Mouse (Mus musculus) MEL (cell line): Measurements from ENCODE around the gene Sh2d6. TPM values are rescaled to one million over a fixed set of nuclear protein-coding genes. Genes with fewer than 3 reads are reported as not detected.

Source experiments
- DNase-seq: peaks from one replicate; pipeline ENCODE4 v3.0.0; 2011; ENCODE audit warnings: low read depth, low spot score
- H3K27ac ChIP-seq: 2 replicates; pipeline ENCODE4 v1.5.1; 2012; ENCODE audit warnings: low read depth, mild to moderate bottlenecking, control low read depth, low read length, moderate library complexity; ENCODE audit not compliant: control insufficient read depth
- H3K27me3 ChIP-seq, 2 experiments: fragments of 150-350 bp in 1 of 2; sonication (generic) in 1 of 2; 2 replicates each; pipeline ENCODE4 v1.6.1; 2012; ENCODE audit warnings: low read length in 2 of 2, mild to moderate bottlenecking in 2 of 2, improper control_type of control experiment in 1 of 2, moderate library complexity in 1 of 2; ENCODE audit not compliant: insufficient read depth in 2 of 2, control insufficient read depth in 1 of 2
- H3K36me3 ChIP-seq, 2 experiments: 2 replicates each; pipeline ENCODE4 v1.6.1; 2012 to 2014; ENCODE audit warnings: low read length in 2 of 2, improper control_type of control experiment in 1 of 2, inconsistent platforms in 1 of 2, mild to moderate bottlenecking in 1 of 2; ENCODE audit not compliant: insufficient read depth in 2 of 2, control insufficient read depth in 1 of 2
- H3K4me1 ChIP-seq, 2 experiments: fragments of 150-350 bp in 1 of 2; sonication (generic) in 1 of 2; 2 replicates each; pipeline ENCODE4 v1.6.1; 2012; ENCODE audit warnings: low read length in 2 of 2, improper control_type of control experiment in 1 of 2, mild to moderate bottlenecking in 1 of 2; ENCODE audit not compliant: insufficient read depth in 2 of 2, control insufficient read depth in 1 of 2
- H3K4me3 ChIP-seq, 2 experiments: fragments of 150-350 bp in 1 of 2; sonication (generic) in 1 of 2; 2 replicates each; pipeline ENCODE4 v1.5.1; 2012; ENCODE audit warnings: low read depth in 2 of 2, low read length in 2 of 2, mild to moderate bottlenecking in 2 of 2, moderate library complexity in 2 of 2, control low read depth in 1 of 2, improper control_type of control experiment in 1 of 2; ENCODE audit not compliant: control insufficient read depth in 1 of 2, insufficient read depth in 1 of 2
- H3K79me2 ChIP-seq: 2 replicates; pipeline ENCODE4 v1.6.1; 2012; ENCODE audit warnings: mild to moderate bottlenecking, low read length, moderate library complexity; ENCODE audit not compliant: control insufficient read depth, poor library complexity, insufficient read depth
- H3K9ac ChIP-seq: 2 replicates; pipeline ENCODE4 v1.6.1; 2012; ENCODE audit warnings: low read depth, mild to moderate bottlenecking, control low read depth, low read length, moderate library complexity; ENCODE audit not compliant: control insufficient read depth, poor library complexity, severe bottlenecking
- H3K9me3 ChIP-seq: fragments of 150-350 bp; sonication (generic); replicated peaks from 2 replicates; pipeline ENCODE4 v1.6.1; 2012; ENCODE audit warnings: mild to moderate bottlenecking, low read length, improper control_type of control experiment, moderate library complexity; ENCODE audit not compliant: insufficient read depth
- CHD1 ChIP-seq: IDR thresholded peaks from 2 replicates; pipeline ENCODE4 v1.6.1; 2012; ENCODE audit warnings: low read depth, mild to moderate bottlenecking, inconsistent platforms, low read length, improper control_type of control experiment
- CHD2 ChIP-seq: IDR thresholded peaks from 2 replicates; pipeline ENCODE4 v1.6.1; 2011; ENCODE audit warnings: low read length, improper control_type of control experiment
- CTCF ChIP-seq, 3 experiments: IDR thresholded peaks in 2 of 3; conservative IDR thresholded peaks in 1 of 3; 2 replicates each; pipeline ENCODE4 v1.5.1; 2011 to 2012; ENCODE audit warnings: low read length in 3 of 3, low read depth in 2 of 3, mild to moderate bottlenecking in 2 of 3, improper control_type of control experiment in 1 of 3, inconsistent platforms in 1 of 3, mixed read lengths in 1 of 3, moderate library complexity in 1 of 3; ENCODE audit not compliant: control insufficient read depth in 1 of 3, insufficient read depth in 1 of 3, poor library complexity in 1 of 3, severe bottlenecking in 1 of 3
- ELF1 ChIP-seq: IDR thresholded peaks from 2 replicates; pipeline ENCODE4 v1.6.1; 2014; ENCODE audit warnings: low read depth, mild to moderate bottlenecking, inconsistent platforms, low read length, improper control_type of control experiment, moderate library complexity
- EP300 ChIP-seq, 2 experiments: IDR thresholded peaks; 2 replicates each; pipeline ENCODE4 v1.6.1; 2011; ENCODE audit warnings: improper control_type of control experiment in 2 of 2, low read length in 2 of 2, low read depth in 1 of 2, mild to moderate bottlenecking in 1 of 2
- ETS1 ChIP-seq: IDR thresholded peaks from 2 replicates; pipeline ENCODE4 v1.6.1; 2012; ENCODE audit warnings: low read depth, mild to moderate bottlenecking, inconsistent platforms, low read length, improper control_type of control experiment, moderate library complexity
- HCFC1 ChIP-seq: IDR thresholded peaks from 2 replicates; pipeline ENCODE4 v1.6.1; 2012; ENCODE audit warnings: low read depth, mild to moderate bottlenecking, inconsistent platforms, low read length, improper control_type of control experiment, moderate library complexity
- JUND ChIP-seq: IDR thresholded peaks from 2 replicates; pipeline ENCODE4 v1.6.1; 2011; ENCODE audit warnings: low read depth, mild to moderate bottlenecking, improper control_type of control experiment, low read length
- KAT2A ChIP-seq: conservative IDR thresholded peaks from 2 replicates; pipeline ENCODE4 v1.6.1; 2012; ENCODE audit warnings: low read depth, low read length, improper control_type of control experiment, inconsistent platforms
- MAZ ChIP-seq: IDR thresholded peaks from 2 replicates; pipeline ENCODE4 v1.6.1; 2012; ENCODE audit warnings: low read depth, mild to moderate bottlenecking, inconsistent platforms, low read length, improper control_type of control experiment
- MEF2A ChIP-seq: IDR thresholded peaks from 2 replicates; pipeline ENCODE4 v1.6.1; 2014; ENCODE audit warnings: low read depth, mild to moderate bottlenecking, inconsistent platforms, low read length, improper control_type of control experiment; ENCODE audit not compliant: poor library complexity, insufficient replicate concordance, severe bottlenecking; ENCODE audit errors: extremely low read depth
- MXI1 ChIP-seq: IDR thresholded peaks from 2 replicates; pipeline ENCODE4 v1.6.1; 2011; ENCODE audit warnings: mild to moderate bottlenecking, low read depth, low read length, improper control_type of control experiment
- MYB ChIP-seq: IDR thresholded peaks from 2 replicates; pipeline ENCODE4 v1.6.1; 2011; ENCODE audit warnings: mild to moderate bottlenecking, low read depth, low read length, improper control_type of control experiment
- MYC ChIP-seq: IDR thresholded peaks from 2 replicates; pipeline ENCODE4 v1.6.1; 2011; ENCODE audit warnings: low read depth, mild to moderate bottlenecking, low read length, improper control_type of control experiment, moderate library complexity
- NRF1 ChIP-seq: IDR thresholded peaks from 2 replicates; pipeline ENCODE4 v1.6.1; 2014; ENCODE audit warnings: low read depth, mild to moderate bottlenecking, inconsistent platforms, low read length, improper control_type of control experiment, moderate library complexity; ENCODE audit not compliant: poor library complexity, insufficient read depth, severe bottlenecking
- RAD21 ChIP-seq: IDR thresholded peaks from 2 replicates; pipeline ENCODE4 v1.6.1; 2011; ENCODE audit warnings: mild to moderate bottlenecking, low read depth, low read length, improper control_type of control experiment
- RCOR1 ChIP-seq: IDR thresholded peaks from 2 replicates; pipeline ENCODE4 v1.6.1; 2012; ENCODE audit warnings: low read depth, mild to moderate bottlenecking, inconsistent platforms, low read length, improper control_type of control experiment
- SIN3A ChIP-seq: IDR thresholded peaks from 2 replicates; pipeline ENCODE4 v1.6.1; 2012; ENCODE audit warnings: low read length, improper control_type of control experiment, inconsistent platforms
- SMC3 ChIP-seq: IDR thresholded peaks from 2 replicates; pipeline ENCODE4 v1.6.1; 2011; ENCODE audit warnings: low read depth, low read length, improper control_type of control experiment
- TAL1 ChIP-seq: IDR thresholded peaks from 2 replicates; pipeline ENCODE4 v1.6.1; 2012; ENCODE audit warnings: mild to moderate bottlenecking, inconsistent platforms, low read length, moderate library complexity, mixed read lengths
- TBP ChIP-seq: IDR thresholded peaks from 2 replicates; pipeline ENCODE4 v1.8.0; 2011; ENCODE audit warnings: low read depth, low read length, improper control_type of control experiment
- ZC3H11A ChIP-seq: IDR thresholded peaks from 2 replicates; pipeline ENCODE4 v1.6.1; 2012; ENCODE audit warnings: low read depth, mild to moderate bottlenecking, inconsistent platforms, low read length, improper control_type of control experiment
- ZKSCAN1 ChIP-seq: IDR thresholded peaks from 2 replicates; pipeline ENCODE4 v1.6.1; 2012; ENCODE audit warnings: low read depth, mild to moderate bottlenecking, inconsistent platforms, low read length, improper control_type of control experiment, moderate library complexity
- ZMIZ1 ChIP-seq: IDR thresholded peaks from 2 replicates; pipeline ENCODE4 v1.6.1; 2012; ENCODE audit warnings: low read depth, mild to moderate bottlenecking, inconsistent platforms, low read length, improper control_type of control experiment, moderate library complexity
- ZNF384 ChIP-seq: IDR thresholded peaks from 2 replicates; pipeline ENCODE4 v1.6.1; 2012; ENCODE audit warnings: low read depth, mild to moderate bottlenecking, inconsistent platforms, low read length, improper control_type of control experiment
- polyA plus RNA-seq, 2 experiments: library from polyadenylated mRNA; stranded (reverse) in 1 of 2; unstranded in 1 of 2; fragments of >175 nt in 1 of 2; fragments of >200 nt in 1 of 2; gene quantifications; 2 replicates each; pipeline versions ENCODE4 v1.2.1 to v1.2.4; 2012; ENCODE audit warnings: low replicate concordance in 2 of 2, low read depth in 1 of 2; ENCODE audit not compliant: insufficient read length in 2 of 2, insufficient read depth in 1 of 2, missing spikeins in 1 of 2
- total RNA-seq: library from RNA; depleted of rRNA; stranded (reverse); fragments of 300-350 nt; gene quantifications from 2 replicates; pipeline ENCODE4 v1.2.3, GENCODE M21; 2012

Gene Sh2d6
- total and polyA plus RNA-seq, 3 experiments = 0.17 TPM; not detected in 2

- H3K36me3 ChIP-seq = no peaks in the 10 kb centered on the region
- no peak for TF ChIP-seq MYC
- TF ChIP-seq RAD21 = peak; percentile 23
- TF ChIP-seq KAT2A = no peak
- TF ChIP-seq JUND = no peak
- peak; percentile 23; the same call in 1 of the 2 replicates for TF ChIP-seq SMC3
- no peak for TF ChIP-seq MXI1
- TF ChIP-seq CTCF (IDR thresholded peaks at IDR 0.05 in 2 of 3, conservative IDR thresholded peaks at IDR 0.05 in 1 of 3; ENCODE audit: control insufficient read depth in 1 of 3, insufficient read depth in 1 of 3, low read depth in 2 of 3, low read length in 3 of 3, poor library complexity in 1 of 3, severe bottlenecking in 1 of 3) = peak in 2 of 3 experiments; percentile 29 to 38; a peak in 4 of 6 replicates
- H3K9ac ChIP-seq = no peak overlapping the region
- no peak overlapping the region for H3K27ac ChIP-seq
- no peaks in the 10 kb centered on the region for H3K27me3 ChIP-seq
- DNase-seq = no peak
- no peaks in the 10 kb centered on the region for H3K79me2 ChIP-seq
- no peaks in the 10 kb centered on the region for H3K4me1 ChIP-seq
- H3K9me3 ChIP-seq = no peaks in the 10 kb centered on the region
- no peak overlapping the region for H3K4me3 ChIP-seq
Measured at GRCm38 (mm10) chr6:72567508-72567907, 46.0 kb upstream of the Sh2d6 start.

GRCm38 (mm10) chr6:72566044-72566443 is 44.5 kb upstream of the Sh2d6 start:
- H3K4me3 ChIP-seq = no peak overlapping the region
- H3K27me3 ChIP-seq = no peaks in the 10 kb centered on the region
- H3K36me3 ChIP-seq = peaks cover 0 to 4% of the 10 kb centered on the region in 2 experiments; a peak in 2 of 4 replicates
- TF ChIP-seq ZC3H11A (peak; percentile 96), MAZ (peak; percentile 40; the same call in 1 of the 2 replicates), RCOR1 (no peak), EP300 (IDR thresholded peaks at IDR 0.05; ENCODE audit: low read depth in 1 of 2, low read length in 2 of 2) (no peak), ZKSCAN1 (no peak), CHD1 (no peak), TBP (no peak), SMC3 (peak; percentile 97), RAD21 (peak; percentile 95), ELF1 (peak; percentile 56; the same call in 1 of the 2 replicates), MYB (no peak), CTCF (IDR thresholded peaks at IDR 0.05 in 2 of 3, conservative IDR thresholded peaks at IDR 0.05 in 1 of 3; ENCODE audit: control insufficient read depth in 1 of 3, insufficient read depth in 1 of 3, low read depth in 2 of 3, low read length in 3 of 3, poor library complexity in 1 of 3, severe bottlenecking in 1 of 3) (peak; percentile 75 to 98 (median 83)), SIN3A (peak; percentile 59; the same call in 1 of the 2 replicates), NRF1 (0 out of 2 replicates have a peak, but pooled peaks have one; percentile 12), MEF2A (no peak), TAL1 (no peak), ETS1 (no peak), ZMIZ1 (no peak), CHD2 (no peak), HCFC1 (no peak), ZNF384 (0 out of 2 replicates have a peak, but pooled peaks have one; percentile 14)
- no peaks in the 10 kb centered on the region for H3K4me1 ChIP-seq
- peak overlapping the region; percentile 23 for H3K9ac ChIP-seq
- no peaks in the 10 kb centered on the region for H3K79me2 ChIP-seq
- H3K27ac ChIP-seq = no peak overlapping the region
- H3K9me3 ChIP-seq = no peaks in the 10 kb centered on the region
- peak; percentile 89 for DNase-seq
